Mouse (Mus musculus) MEL (cell line): ENCODE data around the gene Epha5.

Experiments
- BHLHE40 ChIP-seq: IDR thresholded peaks from 2 replicates; pipeline ENCODE4 v1.6.1; 2012; ENCODE audit warnings: low read depth, mild to moderate bottlenecking, inconsistent platforms, low read length, improper control_type of control experiment, borderline replicate concordance
- CTCF ChIP-seq, 3 experiments: IDR thresholded peaks in 2 of 3; conservative IDR thresholded peaks in 1 of 3; 2 replicates each; pipeline ENCODE4 v1.5.1; 2011 to 2012; ENCODE audit warnings: low read length in 3 of 3, low read depth in 2 of 3, mild to moderate bottlenecking in 2 of 3, improper control_type of control experiment in 1 of 3, inconsistent platforms in 1 of 3, mixed read lengths in 1 of 3, moderate library complexity in 1 of 3; ENCODE audit not compliant: control insufficient read depth in 1 of 3, insufficient read depth in 1 of 3, poor library complexity in 1 of 3, severe bottlenecking in 1 of 3
- E2F4 ChIP-seq: IDR thresholded peaks from 2 replicates; pipeline ENCODE4 v1.6.1; 2011; ENCODE audit warnings: low read depth, low read length, improper control_type of control experiment, borderline replicate concordance
- ELF1 ChIP-seq: IDR thresholded peaks from 2 replicates; pipeline ENCODE4 v1.6.1; 2014; ENCODE audit warnings: low read depth, mild to moderate bottlenecking, inconsistent platforms, low read length, improper control_type of control experiment, moderate library complexity
- EP300 ChIP-seq, 2 experiments: IDR thresholded peaks; 2 replicates each; pipeline ENCODE4 v1.6.1; 2011; ENCODE audit warnings: improper control_type of control experiment in 2 of 2, low read length in 2 of 2, low read depth in 1 of 2, mild to moderate bottlenecking in 1 of 2
- GABPA ChIP-seq: IDR thresholded peaks from 2 replicates; pipeline ENCODE4 v1.6.1; 2012; ENCODE audit warnings: low read depth, mild to moderate bottlenecking, inconsistent platforms, low read length, improper control_type of control experiment, moderate library complexity
- JUND ChIP-seq: IDR thresholded peaks from 2 replicates; pipeline ENCODE4 v1.6.1; 2011; ENCODE audit warnings: low read depth, mild to moderate bottlenecking, improper control_type of control experiment, low read length
- MEF2A ChIP-seq: IDR thresholded peaks from 2 replicates; pipeline ENCODE4 v1.6.1; 2014; ENCODE audit warnings: low read depth, mild to moderate bottlenecking, inconsistent platforms, low read length, improper control_type of control experiment; ENCODE audit not compliant: poor library complexity, insufficient replicate concordance, severe bottlenecking; ENCODE audit errors: extremely low read depth
- NELFE ChIP-seq: IDR thresholded peaks from 2 replicates; pipeline ENCODE4 v1.6.1; 2011; ENCODE audit warnings: low read depth, low read length, improper control_type of control experiment
- POLR2A ChIP-seq, 2 experiments: IDR thresholded peaks; 2 replicates each; pipeline ENCODE4 v1.6.1; 2011 to 2012; ENCODE audit warnings: low read length in 2 of 2, mild to moderate bottlenecking in 2 of 2, control low read depth in 1 of 2, improper control_type of control experiment in 1 of 2, low read depth in 1 of 2, moderate library complexity in 1 of 2; ENCODE audit not compliant: control insufficient read depth in 1 of 2, insufficient read depth in 1 of 2, poor library complexity in 1 of 2
- POLR2AphosphoS5 ChIP-seq: IDR thresholded peaks from 2 replicates; pipeline ENCODE4 v1.6.1; 2012; ENCODE audit warnings: low read depth, borderline replicate concordance, mild to moderate bottlenecking, inconsistent platforms, low read length, moderate library complexity, mixed read lengths
- UBTF ChIP-seq: IDR thresholded peaks from 2 replicates; pipeline ENCODE4 v1.6.1; 2012; ENCODE audit warnings: low read depth, mild to moderate bottlenecking, inconsistent platforms, low read length, improper control_type of control experiment, moderate library complexity, borderline replicate concordance; ENCODE audit not compliant: insufficient read depth
- USF1 ChIP-seq: IDR thresholded peaks from 2 replicates; pipeline ENCODE4 v1.6.1; 2014; ENCODE audit warnings: low read depth, mild to moderate bottlenecking, inconsistent platforms, low read length, improper control_type of control experiment, moderate library complexity

- TF ChIP-seq POLR2A (IDR thresholded peaks at IDR 0.05; ENCODE audit: control insufficient read depth in 1 of 2, insufficient read depth in 1 of 2, low read depth in 1 of 2, low read length in 2 of 2, poor library complexity in 1 of 2): no peak
- TF ChIP-seq ELF1: no peak
- no peak for TF ChIP-seq NELFE
- TF ChIP-seq USF1: no peak
- no peak for TF ChIP-seq EP300 (IDR thresholded peaks at IDR 0.05; ENCODE audit: low read depth in 1 of 2, low read length in 2 of 2)
- TF ChIP-seq MEF2A: no peak
- TF ChIP-seq JUND: no peak
- TF ChIP-seq BHLHE40: no peak
- TF ChIP-seq CTCF (IDR thresholded peaks at IDR 0.05 in 2 of 3, conservative IDR thresholded peaks at IDR 0.05 in 1 of 3; ENCODE audit: control insufficient read depth in 1 of 3, insufficient read depth in 1 of 3, low read depth in 2 of 3, low read length in 3 of 3, poor library complexity in 1 of 3, severe bottlenecking in 1 of 3): no peak
- no peak for TF ChIP-seq E2F4
- TF ChIP-seq POLR2AphosphoS5: no peak
- no peak for TF ChIP-seq UBTF
- no peak for TF ChIP-seq GABPA
Measured at GRCm38 (mm10) chr5:84456216-84456615, 39.0 kb upstream of the Epha5 start.
